Mouse (Mus musculus) v-Abl transformed pro-B cells (cell line): ENCODE measurements around the gene Fam186b.
"Not testable (repeated sequence)": the region's sequence is repeated elsewhere in the genome, so short reads cannot be mapped to it uniquely, and the experiment has no call there.

Experiments
- in situ Hi-C, 2 experiments: fragments of 400-800 bp; cut with MboI; formaldehyde crosslinking; loops; one replicate each; pipeline ENCODE4 v1.15.1; 2025; ENCODE audit not compliant: unreplicated experiment in 2 of 2

Fam186b gene

DNA sequence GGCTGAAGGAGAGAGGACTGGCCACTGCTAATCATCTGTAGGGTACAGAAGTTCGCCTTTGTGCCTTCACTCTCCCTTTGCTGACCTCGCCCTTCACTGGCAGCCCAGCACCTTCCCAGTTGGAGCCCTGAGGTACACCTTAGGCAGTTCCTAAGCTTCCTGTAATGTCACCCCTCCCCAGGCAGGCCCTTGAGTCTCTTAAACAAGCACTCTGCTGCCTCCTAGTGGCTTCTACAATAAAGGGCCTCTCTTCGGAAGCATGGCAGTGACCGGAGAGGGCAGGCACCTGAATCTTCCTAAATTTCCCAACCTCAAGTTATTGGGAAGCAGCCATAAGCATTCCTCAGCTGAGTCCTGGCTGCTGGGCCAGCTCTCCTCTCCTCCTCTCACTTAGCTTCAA is 30.0 kb downstream of the Fam186b start:
- in situ Hi-C loops = no loop called here

DNA sequence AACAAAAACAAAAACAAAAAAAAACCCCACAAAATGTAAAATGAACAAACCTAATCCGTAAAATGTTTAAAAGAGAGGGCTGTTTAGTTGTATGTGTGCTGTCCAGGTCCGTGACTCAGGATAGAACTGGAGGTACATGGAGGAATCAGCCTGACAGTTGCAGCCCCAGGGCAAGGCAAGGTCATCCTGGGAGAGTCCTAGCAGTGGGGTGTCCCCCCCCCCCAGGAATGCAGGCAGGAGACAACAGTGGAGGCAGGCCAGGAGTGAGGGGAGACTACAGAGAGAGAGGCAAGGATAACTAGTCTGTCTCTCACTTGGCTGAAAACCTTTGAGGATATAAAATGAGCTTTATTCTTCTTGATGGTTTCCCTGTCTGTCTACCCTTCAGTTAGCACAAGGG is 31.3 kb downstream of the Fam186b start:
- in situ Hi-C loops = no loop called here

DNA sequence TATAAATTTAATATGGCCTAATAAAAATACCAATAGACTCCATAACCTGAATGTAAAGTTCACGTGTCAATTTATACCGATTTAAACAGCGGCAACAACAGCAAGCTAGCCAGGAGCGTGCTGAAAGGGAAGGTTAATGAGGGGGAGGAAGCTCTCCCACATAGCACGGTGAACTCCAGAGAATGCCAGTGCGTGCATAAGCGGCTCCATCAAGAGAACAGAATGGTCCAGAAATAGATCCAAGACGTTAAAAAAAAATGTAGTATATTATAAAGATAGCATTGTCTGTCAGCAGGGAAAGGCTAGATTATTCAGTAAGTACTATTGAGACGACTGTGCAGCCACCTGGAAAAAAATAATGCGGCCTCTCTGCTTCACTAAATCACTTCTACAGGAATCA is 33.0 kb downstream of the Fam186b start:
- in situ Hi-C loops = no loop called here

DNA sequence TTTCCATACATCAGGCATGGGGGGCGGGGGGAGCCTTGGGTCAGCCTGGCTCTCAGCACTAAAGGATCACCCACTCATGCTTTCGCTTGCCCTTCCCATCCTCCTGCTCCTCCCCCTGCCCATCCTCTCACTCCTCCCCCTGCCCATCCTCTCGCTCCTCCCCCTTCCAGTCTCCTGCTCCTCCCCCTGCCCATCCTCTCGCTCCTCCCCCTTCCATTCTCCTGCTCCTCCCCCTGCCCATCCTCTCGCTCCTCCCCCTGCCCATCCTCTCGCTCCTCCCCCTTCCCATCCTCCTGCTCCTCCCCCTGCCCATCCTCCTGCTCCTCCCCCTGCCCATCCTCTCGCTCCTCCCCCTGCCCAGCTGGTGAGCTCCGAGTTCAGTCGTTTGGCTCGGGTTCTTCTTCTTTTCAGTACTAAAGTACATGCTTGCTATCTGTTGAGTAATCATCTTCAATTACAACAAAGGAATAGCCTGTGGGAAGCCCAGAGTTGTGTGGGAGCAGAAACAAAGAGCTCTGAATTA is 35.9 kb downstream of the Fam186b start:
- in situ Hi-C loops = no loop called here

DNA sequence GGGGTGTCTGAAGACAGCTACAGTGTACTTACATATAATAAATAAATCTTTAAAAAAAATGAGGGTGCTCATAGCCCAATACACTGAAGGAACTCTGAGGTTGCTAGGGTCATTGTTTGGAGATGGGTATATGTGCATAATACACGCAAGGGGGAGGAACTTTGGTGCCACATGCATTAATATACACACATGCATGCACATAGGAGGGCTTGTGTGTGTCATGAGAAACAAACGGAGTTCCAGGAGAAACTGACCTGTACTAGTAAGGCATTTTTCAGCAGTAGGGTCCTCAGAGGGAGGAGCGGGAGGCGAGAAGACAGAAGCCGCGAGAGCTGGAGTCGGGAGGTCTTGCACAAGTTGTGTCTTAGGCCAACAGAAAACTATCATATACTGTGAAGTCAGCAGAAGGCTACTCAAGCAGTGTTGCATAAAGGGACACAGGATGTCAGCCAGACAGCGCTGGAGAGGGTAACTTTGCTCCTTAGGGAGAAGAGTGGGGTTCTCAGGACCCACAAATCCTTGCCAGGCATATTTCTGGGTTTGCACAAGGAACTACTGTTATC is 36.4 kb downstream of the Fam186b start:
- in situ Hi-C loops = no loop called here

DNA sequence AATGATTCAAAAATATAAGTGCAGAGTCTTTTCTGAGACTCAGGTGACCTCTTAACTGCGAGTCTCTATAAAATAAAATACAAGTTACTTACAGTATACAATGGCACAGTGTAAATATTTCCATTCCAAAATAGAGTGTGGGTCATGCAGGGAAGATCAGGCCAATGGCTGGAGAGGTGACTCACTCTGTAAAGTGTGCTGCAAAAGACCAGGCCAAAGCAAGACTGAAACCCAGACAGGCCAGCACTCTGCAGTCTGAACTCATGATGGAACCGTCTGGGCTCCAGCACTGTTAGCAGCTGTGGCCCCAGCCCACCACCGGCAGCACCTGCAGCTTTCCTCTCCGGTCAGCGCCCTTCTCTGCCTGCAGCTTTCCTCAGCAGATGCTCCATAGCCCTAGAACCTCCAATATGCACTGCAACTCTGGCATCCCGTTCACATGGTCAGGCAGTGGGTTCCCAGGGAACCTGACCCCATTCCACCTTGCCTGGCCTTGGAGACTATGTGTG is 40.4 kb downstream of the Fam186b start:
- in situ Hi-C loops = no loop called here

DNA sequence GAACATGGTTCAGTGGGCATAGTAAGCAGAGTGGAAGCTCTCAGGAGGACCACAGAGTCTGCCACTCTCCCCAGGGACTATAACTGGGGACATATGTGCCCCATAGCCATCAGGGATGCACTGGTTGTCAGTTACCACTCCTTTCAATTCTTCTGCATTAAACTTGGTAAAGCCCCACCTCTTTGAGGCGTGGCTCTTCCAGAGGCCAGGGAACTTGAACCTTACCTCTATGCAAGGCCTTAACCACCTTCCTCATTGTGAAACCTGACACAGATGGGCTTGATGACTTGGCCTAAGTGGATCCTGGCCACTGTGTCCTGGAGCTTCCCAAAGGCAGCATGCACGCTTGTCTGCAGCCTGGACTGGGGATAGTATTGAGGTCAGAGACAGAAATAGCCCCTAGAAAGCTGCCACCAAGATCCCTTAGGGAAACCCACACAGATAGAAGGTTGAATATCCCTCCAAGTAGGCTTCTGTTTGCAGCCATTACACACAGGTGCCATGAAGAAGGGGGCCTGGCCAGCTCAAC is 41.1 kb downstream of the Fam186b start:
- in situ Hi-C loops = no loop called here

DNA sequence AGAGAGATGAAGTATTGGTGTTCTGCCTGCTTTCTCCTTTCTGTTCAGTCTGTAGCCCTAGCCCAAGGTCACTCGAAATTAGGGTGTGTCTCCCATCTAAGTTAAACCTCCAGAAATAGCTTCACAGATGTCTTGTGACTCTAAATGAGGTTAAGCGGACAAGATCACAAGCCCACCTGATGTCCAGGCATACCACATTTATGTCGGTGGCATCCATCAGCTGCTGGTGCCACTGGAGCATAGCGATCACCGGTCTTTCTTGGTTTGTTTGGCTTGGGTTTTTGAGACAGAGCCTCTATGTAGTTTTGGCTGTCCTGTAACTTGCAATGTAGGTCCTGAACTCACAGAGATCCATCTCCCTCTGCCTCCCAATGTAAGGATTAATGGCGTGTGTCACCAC is 41.9 kb downstream of the Fam186b start:
- in situ Hi-C loops = no loop called here

DNA sequence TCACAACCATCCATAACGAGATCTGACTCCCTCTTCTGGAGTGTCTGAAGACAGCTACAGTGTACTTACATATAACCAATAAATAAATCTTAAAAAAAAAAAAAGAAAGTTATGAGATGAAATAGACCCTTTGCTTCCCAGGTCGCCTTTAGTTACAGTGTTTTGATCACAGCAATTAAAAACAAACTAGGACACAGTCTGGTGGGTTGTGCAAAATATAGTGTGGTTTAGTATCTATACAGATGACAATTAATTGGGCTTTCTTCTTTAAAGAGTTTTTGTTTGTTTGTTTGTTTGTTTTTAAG is 42.6 kb downstream of the Fam186b start:
- in situ Hi-C loops = not testable (repeated sequence)

DNA sequence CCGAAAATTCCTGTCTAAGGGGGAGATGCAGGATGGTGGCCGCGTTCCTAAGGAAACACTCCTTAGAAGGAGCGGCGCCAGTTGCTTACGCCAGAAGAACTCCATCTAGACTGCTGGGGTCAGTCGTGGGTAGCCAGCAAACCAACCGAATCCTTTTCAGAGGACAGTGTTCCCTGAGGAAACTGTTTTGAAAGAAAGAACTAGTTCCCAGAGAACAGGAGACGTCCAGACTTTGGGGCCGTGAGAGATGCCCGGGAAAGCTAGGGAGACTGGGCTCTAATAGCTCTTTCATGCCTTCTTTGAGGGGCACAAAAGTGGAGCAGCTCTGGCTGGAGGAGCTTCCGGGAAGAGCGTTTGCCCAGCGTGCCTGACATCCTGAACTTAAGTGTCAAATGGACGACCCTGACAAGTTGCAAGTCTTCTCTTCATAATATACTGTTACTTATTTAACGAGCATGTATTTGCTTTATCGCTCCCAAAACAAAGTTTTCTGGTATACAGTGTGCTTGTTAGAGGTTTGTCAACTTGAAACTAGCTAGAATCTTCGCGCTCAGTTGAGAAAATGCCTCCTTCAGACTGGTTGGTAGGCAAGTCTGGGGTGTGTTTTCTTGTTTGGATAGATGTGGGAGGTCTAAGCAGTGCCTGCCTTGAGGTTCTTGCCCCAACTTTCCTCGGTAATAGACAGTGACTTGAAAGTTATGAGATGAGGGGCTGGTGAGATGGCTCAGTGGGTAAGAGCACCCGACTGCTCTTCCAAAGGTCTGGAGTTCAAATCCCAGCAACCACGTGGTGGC is 43.1 kb downstream of the Fam186b start:
- in situ Hi-C loops = no loop called here

DNA sequence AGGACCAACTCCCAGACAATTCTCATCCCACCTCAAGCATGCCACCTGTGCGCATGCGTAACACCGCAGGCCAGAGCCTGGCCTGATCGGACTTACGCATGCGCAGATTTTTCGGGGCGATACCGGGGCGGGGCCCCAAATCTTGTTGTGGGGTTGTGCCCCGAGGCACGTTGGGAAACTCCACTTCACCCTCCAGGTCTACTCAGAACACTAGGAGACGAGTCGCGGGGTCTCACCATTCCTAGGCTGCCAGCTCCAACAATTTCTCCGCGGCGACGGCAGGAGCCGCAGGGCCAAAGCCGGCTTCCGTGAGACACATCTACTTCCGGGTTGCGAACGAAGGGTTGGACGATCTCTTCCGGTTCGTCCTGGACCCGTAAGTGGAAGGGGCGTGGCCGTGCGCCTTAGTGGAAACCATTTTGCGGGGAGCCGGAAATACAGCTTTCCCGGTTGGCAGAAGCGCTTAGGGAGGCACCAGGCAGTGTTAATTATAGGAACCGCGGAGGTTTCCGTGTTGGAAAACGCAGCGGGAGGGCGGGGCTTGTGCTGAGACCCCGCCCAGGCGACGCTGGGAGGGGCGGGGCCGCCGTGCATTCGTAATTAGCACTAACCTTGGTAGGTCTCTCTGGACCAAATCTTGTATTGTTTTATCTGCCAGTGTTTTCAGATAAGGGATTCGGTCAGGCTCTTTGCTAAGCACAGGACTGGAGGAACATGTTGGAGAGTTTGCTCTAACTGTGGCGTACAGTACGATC is 43.9 kb downstream of the Fam186b start, which contains the start of gene Mcrs1:
Gene Mcrs1 (minus strand): TSS at position 336 of the 755 bp plus-strand sequence.
- in situ Hi-C loops = no loop called here

DNA sequence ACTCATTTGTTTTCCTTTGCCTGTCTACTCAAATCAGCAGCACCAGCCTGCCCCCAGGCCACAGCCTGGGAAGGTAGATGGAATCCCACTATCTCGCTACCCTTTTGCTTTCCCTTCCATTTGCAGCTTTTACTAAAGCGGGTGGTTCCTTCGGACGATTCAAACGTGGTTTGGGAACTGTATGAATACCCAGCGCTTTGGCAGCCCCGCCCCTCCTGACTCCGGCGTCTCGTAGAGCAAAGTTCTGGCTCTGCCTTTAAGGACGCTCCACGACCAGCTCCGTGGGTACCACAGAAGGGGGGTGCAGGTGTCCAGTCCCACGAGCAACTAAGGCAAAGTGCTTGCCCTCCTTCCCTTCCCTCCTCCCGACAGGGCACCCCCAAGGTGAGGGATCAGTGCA is 44.6 kb downstream of the Fam186b start:
- in situ Hi-C loops = not testable (repeated sequence)

DNA sequence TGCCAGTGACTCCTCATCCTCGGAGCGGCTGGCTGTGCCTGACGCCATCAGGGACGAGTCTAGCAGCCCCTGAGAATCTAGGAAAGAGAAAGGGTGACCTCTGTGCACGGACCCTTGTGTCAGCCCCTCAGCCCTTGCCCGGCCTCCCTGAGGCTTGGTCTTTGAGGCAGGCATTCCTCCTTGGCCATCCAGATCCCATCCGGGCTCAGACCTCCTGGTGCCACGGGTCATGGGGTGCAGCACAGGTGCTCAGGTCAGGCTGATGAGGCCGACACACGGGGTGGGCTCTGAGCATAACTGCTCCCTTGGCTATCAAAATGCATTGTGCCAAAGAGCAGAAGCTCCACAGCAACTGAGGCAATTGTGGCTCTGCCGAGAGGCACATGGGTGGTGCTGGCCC is 45.8 kb downstream of the Fam186b start:
- in situ Hi-C loops = no loop called here

DNA sequence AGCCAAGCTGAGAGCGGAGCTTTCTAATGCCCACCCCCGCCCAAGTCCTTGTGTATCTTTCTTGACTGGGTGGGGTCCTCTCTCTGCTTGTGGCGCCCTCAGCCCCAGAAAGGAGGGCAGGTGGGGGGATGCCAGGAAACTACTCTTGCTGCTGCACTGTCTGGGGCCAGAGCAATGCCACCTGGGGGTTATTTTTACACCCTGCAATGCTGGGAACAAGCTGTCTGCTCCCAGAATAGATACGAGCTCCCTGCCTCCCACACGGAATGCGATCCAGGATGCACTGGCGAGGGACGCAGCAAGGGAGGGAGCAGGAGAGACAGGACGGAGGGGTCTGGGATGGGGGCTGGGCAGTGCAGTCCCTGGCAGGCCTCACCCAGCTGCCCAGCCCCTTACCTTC is 46.7 kb downstream of the Fam186b start:
- in situ Hi-C loops = no loop called here

DNA sequence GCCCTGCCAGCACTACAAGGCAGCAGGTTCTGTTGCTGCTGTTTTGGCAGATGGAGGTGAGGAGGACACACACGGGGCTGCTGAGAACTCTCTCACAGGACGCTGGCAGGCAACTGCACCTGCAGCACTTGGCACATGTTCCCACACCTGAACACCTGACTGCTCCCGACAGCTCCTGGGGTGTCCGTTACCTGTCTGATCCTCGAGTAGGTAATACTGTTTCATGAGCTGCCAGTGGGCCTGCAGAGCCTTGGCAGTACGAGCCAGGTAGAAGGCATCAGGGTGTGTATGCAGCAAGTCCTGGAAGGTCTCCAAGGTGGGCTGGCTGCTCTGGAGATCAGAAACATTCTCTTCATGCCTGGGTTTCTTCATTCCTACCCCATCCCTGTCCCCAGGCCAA is 49.0 kb downstream of the Fam186b start:
- in situ Hi-C loops = not testable (repeated sequence)

DNA sequence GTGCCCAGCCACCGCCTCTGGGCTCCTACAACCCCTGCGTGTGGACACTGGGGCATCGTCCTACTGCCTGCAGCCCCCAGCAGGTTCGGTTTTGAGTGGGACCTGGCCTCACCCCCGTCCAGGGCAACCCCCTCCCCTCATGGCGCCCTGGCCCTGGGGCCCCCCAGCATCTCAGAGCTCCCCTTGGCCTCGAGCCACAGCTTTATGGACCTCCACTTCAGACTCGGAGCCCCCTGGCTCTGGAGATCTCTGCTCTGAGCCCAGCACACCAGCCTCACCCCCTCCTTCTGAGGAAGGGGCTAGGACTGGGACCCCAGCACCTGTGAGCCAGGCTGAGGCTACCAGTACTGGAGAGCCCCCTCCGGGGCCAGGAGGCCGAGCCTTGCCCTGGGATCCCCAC is 53.6 kb downstream of the Fam186b start:
- in situ Hi-C loops = no loop called here

DNA sequence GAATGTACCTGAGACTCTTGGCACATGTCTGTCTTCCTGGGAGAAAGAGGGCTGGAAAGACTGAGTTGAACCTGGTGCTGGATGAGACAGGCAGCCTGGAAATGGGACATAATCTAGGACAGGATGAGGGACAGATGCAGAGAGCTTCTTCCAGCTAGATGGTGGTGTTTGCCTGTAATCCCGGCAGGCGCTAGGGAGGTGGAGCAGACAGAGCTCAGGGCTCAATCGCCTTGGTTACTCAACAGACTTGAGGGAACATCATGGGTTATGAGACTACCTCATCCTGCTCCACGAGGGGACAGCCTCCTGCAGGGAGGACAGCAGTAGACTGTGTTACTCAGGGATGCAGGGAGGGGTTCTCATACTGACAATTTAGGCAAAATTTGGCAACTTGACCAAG is 54.4 kb downstream of the Fam186b start:
- in situ Hi-C loops = no loop called here

DNA sequence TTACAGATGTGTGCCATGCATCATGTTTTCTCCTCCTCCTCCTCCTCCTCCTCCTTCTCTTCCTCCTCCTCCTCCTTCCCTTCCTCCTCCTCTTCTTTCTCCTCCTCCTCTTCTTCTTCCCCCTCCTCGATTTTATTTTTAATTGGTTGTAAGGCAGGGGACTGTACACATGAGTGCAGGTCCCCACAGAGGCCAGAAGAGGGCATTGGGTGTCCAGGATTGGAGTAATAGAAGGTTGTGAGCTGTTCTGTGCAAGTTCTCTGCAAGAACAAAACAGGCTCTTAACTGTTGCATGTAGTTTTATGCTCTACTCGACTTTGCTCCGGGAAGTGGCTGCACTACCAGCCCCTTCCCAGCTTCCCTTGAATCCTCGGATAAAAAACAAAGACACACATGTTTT is 55.6 kb downstream of the Fam186b start:
- in situ Hi-C loops = no loop called here

DNA sequence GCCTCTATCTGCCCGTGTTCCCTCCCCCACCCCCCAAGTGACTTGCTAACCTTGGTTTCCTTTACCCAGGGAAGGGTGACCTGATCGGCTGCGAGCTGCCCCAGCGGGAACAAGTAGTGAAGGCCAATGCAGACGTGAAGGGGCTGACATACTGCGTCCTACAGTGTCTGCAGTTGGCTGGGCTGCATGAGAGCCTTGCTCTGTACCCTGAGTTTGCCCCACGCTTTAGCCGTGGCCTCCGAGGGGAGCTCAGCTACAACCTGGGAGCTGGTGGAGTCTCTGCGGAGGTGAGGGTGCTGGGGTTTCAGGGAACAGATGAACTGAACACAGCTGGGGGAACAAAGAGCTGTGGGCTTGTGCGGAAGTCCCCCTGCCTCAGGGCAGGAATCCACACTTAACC is 57.7 kb downstream of the Fam186b start:
- in situ Hi-C loops = loop anchor here in 1 of 2 experiments (5.0 kb wide), 1 partner anchor 34 kb away; no protein-coding TSS in a partner anchor

DNA sequence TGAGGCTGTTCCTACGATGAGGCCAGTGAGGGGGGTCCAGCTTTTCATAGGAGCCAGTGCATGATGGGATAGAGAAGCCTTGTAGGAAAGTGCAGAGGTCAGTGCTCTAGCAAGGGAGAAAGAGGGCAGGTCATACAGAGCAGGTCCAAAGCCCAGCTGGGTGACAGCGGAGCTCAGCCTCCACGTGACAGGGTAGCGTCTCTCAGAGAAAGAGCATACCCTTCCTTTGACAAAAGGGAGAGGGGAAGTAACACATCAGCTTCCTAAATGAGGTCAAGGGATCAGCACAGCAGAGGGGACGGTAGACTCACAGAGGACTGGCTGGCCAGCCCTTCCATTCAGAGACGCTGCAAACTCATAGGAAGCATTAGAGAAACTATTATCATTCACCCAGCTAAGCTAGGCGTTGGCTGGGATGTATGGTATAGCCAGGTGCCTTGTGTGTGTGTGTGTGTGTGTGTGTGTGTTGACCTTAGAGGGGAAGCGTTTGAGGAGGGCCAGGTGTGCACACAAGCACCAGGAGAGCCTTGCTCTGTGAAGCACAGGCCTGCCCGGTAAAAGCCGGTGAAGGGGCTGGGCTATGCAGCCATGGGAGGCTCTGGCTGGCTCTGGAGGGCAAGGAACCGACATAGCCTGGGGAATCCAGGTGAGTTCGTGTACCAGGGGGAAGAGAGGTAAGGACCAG is 61.2 kb downstream of the Fam186b start:
- in situ Hi-C loops = loop anchor here in 1 of 2 experiments (5.0 kb wide), 1 partner anchor 38 kb away; no protein-coding TSS in a partner anchor
